Mouse (Mus musculus) embryonic fibroblast, embryonic 13.5 days (primary cell): ENCODE data around the gene Adora3.

Experiments
- CTCF ChIP-seq: IDR thresholded peaks from 2 replicates; pipeline ENCODE4 v1.5.1; 2011; ENCODE audit warnings: mild to moderate bottlenecking, control low read depth, low read length, moderate library complexity, borderline replicate concordance; ENCODE audit not compliant: insufficient read depth
- POLR2A ChIP-seq: IDR thresholded peaks from 2 replicates; pipeline ENCODE4 v1.6.1; 2011; ENCODE audit warnings: low read depth, mild to moderate bottlenecking, control low read depth, low read length, moderate library complexity

GRCm38 (mm10) chr3:105927561-105928194 lies 57.0 kb downstream of the Adora3 start:
- TF ChIP-seq CTCF (no peak), POLR2A (no peak)
